Mouse (Mus musculus): ENCODE measurements at regions not wholly inside any gene's neighbourhood (a gene's known extent, or its start where the extent isn't known, plus 50 kb on each side); places are given as distances from the start of the nearest gene placed in this dataset.

DNA sequence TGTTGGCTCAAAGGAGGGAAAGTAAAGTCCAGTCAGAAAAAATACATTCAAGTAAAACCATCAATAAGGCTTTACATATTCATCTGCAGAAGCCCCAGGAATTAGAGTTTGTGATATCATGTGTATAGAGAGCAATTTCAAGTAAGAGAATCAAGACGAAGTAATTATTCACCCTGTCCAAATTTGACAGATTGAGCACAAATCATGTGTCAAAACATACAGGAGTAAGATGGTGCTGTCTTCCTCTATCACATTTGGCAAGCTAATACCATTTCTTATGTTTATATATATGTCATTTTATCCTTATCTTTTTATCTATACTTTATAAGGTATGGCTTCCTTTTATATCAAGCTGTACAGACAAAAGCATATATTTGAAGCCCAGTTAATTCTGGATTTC is 825.2 kb downstream of the Galc start:
- Histone ChIP-seq H3K4me3 (ENCODE audit: low read depth, low read length) (no peak overlapping the region), H3K36me3 (ENCODE audit: control insufficient read depth, insufficient read depth, low read length) (no peaks in the 10 kb centered on the region), H3K27ac (replicated peaks) (no peak overlapping the region), H3K9me3 (ENCODE audit: control insufficient read depth, low read length) (no peaks in the 10 kb centered on the region), H3K27me3 (ENCODE audit: control insufficient read depth, insufficient read depth, low read length) (no peaks in the 10 kb centered on the region), H3K9ac (ENCODE audit: low read length) (no peak overlapping the region), H3K4me1 (replicated peaks; ENCODE audit: control insufficient read depth, insufficient read depth) (no peaks in the 10 kb centered on the region), H3K4me2 (replicated peaks; ENCODE audit: low read depth) (no peak overlapping the region)
- TF ChIP-seq CTCF (IDR thresholded peaks at IDR 0.05; ENCODE audit: low read depth) (no peak), EP300 (optimal IDR thresholded peaks at IDR 0.05) (no peak)
- no peak for DNase-seq (ENCODE audit: low spot score)
- ATAC-seq (ENCODE audit: low FRiP score, low TSS enrichment): no peak
- WGBS: 74% methylated on average over 1 of the region's 1 CpGs

DNA sequence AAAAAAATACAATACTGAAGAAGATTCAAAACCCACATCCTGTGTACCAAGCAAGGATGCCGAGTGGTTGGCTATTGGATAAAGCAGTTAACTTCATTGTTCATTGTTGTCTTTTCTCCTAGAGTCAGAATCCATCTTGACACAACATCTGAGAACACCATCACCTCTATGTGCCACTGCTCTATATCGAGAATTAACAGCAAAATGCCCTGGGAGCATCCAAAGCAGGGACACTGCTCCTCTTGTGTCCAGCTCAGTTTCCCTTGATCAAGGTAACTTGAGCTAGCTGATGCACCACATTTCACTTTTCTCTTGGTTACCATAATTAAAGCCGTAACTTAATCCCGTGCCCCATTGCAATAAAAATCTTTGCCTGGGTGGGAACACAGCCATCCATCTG is 826.6 kb downstream of the Galc start:
- DNase-seq (ENCODE audit: low spot score) (no peak), ATAC-seq (ENCODE audit: low FRiP score, low TSS enrichment) (no peak)
- H3K4me2 ChIP-seq (replicated peaks; ENCODE audit: low read depth): no peak overlapping the region
- 87% methylated on average over 4 of the region's 4 CpGs for WGBS
- H3K9me3 ChIP-seq (ENCODE audit: control insufficient read depth, low read length): no peaks in the 10 kb centered on the region
- no peak overlapping the region for H3K27ac ChIP-seq (replicated peaks)
- H3K4me3 ChIP-seq (ENCODE audit: low read depth, low read length): no peak overlapping the region
- no peaks in the 10 kb centered on the region for H3K27me3 ChIP-seq (ENCODE audit: control insufficient read depth, insufficient read depth, low read length)
- H3K9ac ChIP-seq (ENCODE audit: low read length): no peak overlapping the region
- no peaks in the 10 kb centered on the region for H3K4me1 ChIP-seq (replicated peaks; ENCODE audit: control insufficient read depth, insufficient read depth)
- TF ChIP-seq EP300 (optimal IDR thresholded peaks at IDR 0.05) (no peak), CTCF (IDR thresholded peaks at IDR 0.05; ENCODE audit: low read depth) (no peak)
- no peaks in the 10 kb centered on the region for H3K36me3 ChIP-seq (ENCODE audit: control insufficient read depth, insufficient read depth, low read length)

DNA sequence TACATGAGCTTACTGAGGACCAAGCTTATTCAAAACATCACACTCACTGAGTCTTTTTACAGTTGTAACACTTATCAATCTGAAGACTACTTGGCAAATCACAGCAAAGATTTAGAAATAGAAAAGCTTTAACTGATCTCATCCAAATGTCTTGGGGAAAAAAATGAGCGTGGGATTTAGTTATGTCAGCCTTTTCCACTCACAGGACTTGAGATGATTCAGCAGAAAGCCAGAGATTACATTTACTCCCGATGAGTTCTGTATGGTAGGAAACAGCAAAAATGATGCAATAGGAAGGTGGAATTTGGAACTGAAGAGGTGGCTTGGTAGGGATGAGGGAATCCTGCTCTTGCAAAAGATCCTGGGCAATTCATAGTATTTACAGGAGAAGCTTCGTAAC is 831.0 kb downstream of the Galc start:
- Histone ChIP-seq H3K27me3 (ENCODE audit: control insufficient read depth, insufficient read depth, low read length) (no peaks in the 10 kb centered on the region), H3K9me3 (ENCODE audit: control insufficient read depth, low read length) (no peaks in the 10 kb centered on the region), H3K36me3 (ENCODE audit: control insufficient read depth, insufficient read depth, low read length) (no peaks in the 10 kb centered on the region), H3K27ac (replicated peaks) (no peak overlapping the region), H3K4me2 (replicated peaks; ENCODE audit: low read depth) (no peak overlapping the region), H3K9ac (ENCODE audit: low read length) (no peak overlapping the region), H3K4me3 (ENCODE audit: low read depth, low read length) (no peak overlapping the region), H3K4me1 (replicated peaks; ENCODE audit: control insufficient read depth, insufficient read depth) (no peaks in the 10 kb centered on the region)
- no peak for DNase-seq (ENCODE audit: low spot score)
- no peak for ATAC-seq (ENCODE audit: low FRiP score, low TSS enrichment)
- 70% methylated on average over 3 of the region's 3 CpGs for WGBS
- TF ChIP-seq EP300 (optimal IDR thresholded peaks at IDR 0.05): no peak
- TF ChIP-seq CTCF (IDR thresholded peaks at IDR 0.05; ENCODE audit: low read depth): no peak

DNA sequence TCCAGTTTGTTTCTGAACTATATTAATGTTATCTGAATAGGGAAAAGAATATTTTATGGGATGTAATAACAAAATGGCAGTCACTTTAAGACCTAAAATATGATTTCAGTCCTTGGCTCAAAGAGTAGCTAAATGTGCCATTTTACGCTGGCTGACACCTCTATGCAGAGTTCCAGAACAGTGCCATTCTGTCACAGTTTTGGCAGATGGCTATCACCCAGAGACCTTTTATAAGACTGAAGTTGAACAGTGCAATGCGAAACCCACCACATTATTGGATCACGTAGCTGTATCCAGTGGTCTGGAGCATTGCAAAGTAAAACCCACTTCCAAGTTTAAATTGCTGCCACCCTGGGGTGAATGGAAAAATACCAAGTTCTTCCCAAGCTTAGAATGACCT is 834.5 kb downstream of the Galc start:
- Histone ChIP-seq H3K4me3 (ENCODE audit: low read depth, low read length) (no peak overlapping the region), H3K9me3 (ENCODE audit: control insufficient read depth, low read length) (no peaks in the 10 kb centered on the region), H3K27me3 (ENCODE audit: control insufficient read depth, insufficient read depth, low read length) (no peaks in the 10 kb centered on the region), H3K4me2 (replicated peaks; ENCODE audit: low read depth) (no peak overlapping the region), H3K4me1 (replicated peaks; ENCODE audit: control insufficient read depth, insufficient read depth) (no peaks in the 10 kb centered on the region), H3K27ac (replicated peaks) (no peak overlapping the region), H3K9ac (ENCODE audit: low read length) (no peak overlapping the region), H3K36me3 (ENCODE audit: control insufficient read depth, insufficient read depth, low read length) (no peaks in the 10 kb centered on the region)
- no peak for ATAC-seq (ENCODE audit: low FRiP score, low TSS enrichment)
- no peak for DNase-seq (ENCODE audit: low spot score)
- WGBS: 94% methylated on average over 3 of the region's 3 CpGs
- TF ChIP-seq EP300 (optimal IDR thresholded peaks at IDR 0.05) (no peak), CTCF (IDR thresholded peaks at IDR 0.05; ENCODE audit: low read depth) (no peak)

DNA sequence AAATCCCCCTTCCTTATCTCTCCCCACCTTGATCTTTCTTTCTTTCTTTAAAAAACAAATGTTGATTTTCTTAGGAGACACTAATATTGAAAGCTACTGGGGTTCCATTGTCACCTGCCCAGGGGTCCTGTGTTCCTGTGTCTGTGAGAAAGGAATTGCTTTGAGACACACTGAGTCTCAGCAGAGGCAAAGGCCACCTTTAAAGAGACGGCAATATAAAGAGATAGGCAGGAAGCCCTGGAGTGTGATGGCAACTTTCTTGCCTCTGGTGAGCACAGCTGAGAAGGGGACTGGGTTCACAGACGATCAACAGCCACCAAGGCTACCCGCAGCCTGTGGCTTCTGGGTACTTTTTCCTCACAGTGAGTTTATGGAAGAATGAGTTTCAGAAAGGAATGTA is 855.8 kb downstream of the Galc start:
- no peak for TF ChIP-seq CTCF (IDR thresholded peaks at IDR 0.05; ENCODE audit: low read depth)
- TF ChIP-seq EP300 (optimal IDR thresholded peaks at IDR 0.05): no peak
- Histone ChIP-seq H3K4me3 (ENCODE audit: low read depth, low read length) (no peak overlapping the region), H3K27ac (replicated peaks) (no peak overlapping the region), H3K4me2 (replicated peaks; ENCODE audit: low read depth) (no peak overlapping the region), H3K9me3 (ENCODE audit: control insufficient read depth, low read length) (no peaks in the 10 kb centered on the region), H3K9ac (ENCODE audit: low read length) (no peak overlapping the region), H3K36me3 (ENCODE audit: control insufficient read depth, insufficient read depth, low read length) (no peaks in the 10 kb centered on the region), H3K27me3 (ENCODE audit: control insufficient read depth, insufficient read depth, low read length) (no peaks in the 10 kb centered on the region), H3K4me1 (replicated peaks; ENCODE audit: control insufficient read depth, insufficient read depth) (no peaks in the 10 kb centered on the region)
- DNase-seq (ENCODE audit: low spot score): no peak
- no peak for ATAC-seq (ENCODE audit: low FRiP score, low TSS enrichment)
- WGBS: 46% methylated on average over 3 of the region's 3 CpGs

DNA sequence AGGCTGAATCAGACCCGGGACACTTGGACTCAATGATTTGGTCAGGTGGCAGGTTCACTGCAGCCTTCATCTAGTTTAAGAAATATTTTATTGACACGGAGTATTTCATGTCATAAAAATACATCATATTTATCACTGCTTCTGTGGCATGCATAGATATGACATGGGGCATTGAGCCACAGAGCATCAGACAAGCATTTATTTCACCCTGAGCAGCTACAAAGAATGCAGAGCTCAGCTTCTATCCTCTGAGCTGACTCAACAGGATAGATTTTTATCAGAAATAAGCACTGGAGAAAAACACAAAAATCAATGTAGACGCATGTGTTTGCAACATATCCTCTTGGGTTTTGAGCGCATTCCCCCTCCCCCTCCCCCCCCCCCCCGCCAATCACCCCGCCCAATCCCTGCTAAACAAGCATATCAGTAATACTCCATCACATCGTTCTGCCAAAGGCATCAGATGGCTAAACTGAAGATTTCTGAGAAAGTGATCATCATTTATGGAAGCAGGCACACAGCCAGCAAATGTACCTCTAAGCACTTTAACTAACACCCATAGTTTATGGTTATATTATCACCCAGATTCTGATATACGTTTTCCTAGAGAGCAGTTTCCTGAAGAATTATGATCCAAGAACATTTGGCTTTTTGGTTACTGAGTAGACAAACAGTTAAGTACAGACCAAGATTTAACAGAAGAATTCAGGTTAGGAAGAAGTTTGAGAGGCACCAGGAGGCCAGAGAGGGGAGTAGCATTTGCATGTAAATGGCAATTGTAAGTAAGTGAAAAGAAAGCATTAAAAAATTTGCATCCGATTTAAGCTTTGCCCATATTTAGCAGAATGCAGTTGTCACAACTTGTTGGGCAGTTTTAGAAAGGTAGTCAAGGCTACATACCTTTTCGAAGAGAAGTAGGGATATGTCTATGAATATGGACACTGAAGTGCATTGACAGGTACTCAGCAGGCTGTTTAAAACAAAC is 856.6 kb downstream of the Galc start:
- no peak overlapping the region for H3K9ac ChIP-seq (ENCODE audit: low read length)
- H3K4me1 ChIP-seq (replicated peaks; ENCODE audit: control insufficient read depth, insufficient read depth): no peaks in the 10 kb centered on the region
- H3K36me3 ChIP-seq (ENCODE audit: control insufficient read depth, insufficient read depth, low read length): no peaks in the 10 kb centered on the region
- H3K4me2 ChIP-seq (replicated peaks; ENCODE audit: low read depth): no peak overlapping the region
- H3K4me3 ChIP-seq (ENCODE audit: low read depth, low read length): no peak overlapping the region
- no peak overlapping the region for H3K27ac ChIP-seq (replicated peaks)
- DNase-seq (ENCODE audit: low spot score) (no peak), ATAC-seq (ENCODE audit: low FRiP score, low TSS enrichment) (no peak)
- TF ChIP-seq CTCF (IDR thresholded peaks at IDR 0.05; ENCODE audit: low read depth): no peak
- TF ChIP-seq EP300 (optimal IDR thresholded peaks at IDR 0.05): no peak
- no peaks in the 10 kb centered on the region for H3K9me3 ChIP-seq (ENCODE audit: control insufficient read depth, low read length)
- WGBS: 21% methylated on average over 9 of the region's 10 CpGs
- no peaks in the 10 kb centered on the region for H3K27me3 ChIP-seq (ENCODE audit: control insufficient read depth, insufficient read depth, low read length)
